Mouse (Mus musculus) left cerebral cortex, postnatal 10 days (tissue): ENCODE data around the gene Etv2. TPM values are rescaled to one million over a fixed set of nuclear protein-coding genes. Genes with fewer than 3 reads are reported as not detected.
A peak's percentile ranks its signal among the peaks of the same experiment; 100 is the strongest.

Experiments used
- DNase-seq, 2 experiments: peaks; one replicate each; pipeline ENCODE4 v3.0.0; 2021 to 2022; ENCODE audit warnings: low spot score in 2 of 2, mixed read lengths in 1 of 2; ENCODE audit errors: extremely low spot score in 1 of 2
- intact Hi-C: fragments of 180-260 bp; cut with DNase I; formaldehyde crosslinking; loops from one replicate; pipeline ENCODE4 v1.15.1; 2025
- microRNA-seq: library from miRNA; unstranded; fragments of <30 nt; microRNA quantifications from one replicate; pipeline ENCODE4 v1.2.0, GENCODE M21; 2022
- total RNA-seq, 2 experiments: library from RNA; stranded (reverse); gene quantifications; 2 replicates each; pipeline ENCODE4 v1.2.3; 2021

Gene Etv2
- total RNA-seq, 2 experiments from 2014 or later = not detected

DNA sequence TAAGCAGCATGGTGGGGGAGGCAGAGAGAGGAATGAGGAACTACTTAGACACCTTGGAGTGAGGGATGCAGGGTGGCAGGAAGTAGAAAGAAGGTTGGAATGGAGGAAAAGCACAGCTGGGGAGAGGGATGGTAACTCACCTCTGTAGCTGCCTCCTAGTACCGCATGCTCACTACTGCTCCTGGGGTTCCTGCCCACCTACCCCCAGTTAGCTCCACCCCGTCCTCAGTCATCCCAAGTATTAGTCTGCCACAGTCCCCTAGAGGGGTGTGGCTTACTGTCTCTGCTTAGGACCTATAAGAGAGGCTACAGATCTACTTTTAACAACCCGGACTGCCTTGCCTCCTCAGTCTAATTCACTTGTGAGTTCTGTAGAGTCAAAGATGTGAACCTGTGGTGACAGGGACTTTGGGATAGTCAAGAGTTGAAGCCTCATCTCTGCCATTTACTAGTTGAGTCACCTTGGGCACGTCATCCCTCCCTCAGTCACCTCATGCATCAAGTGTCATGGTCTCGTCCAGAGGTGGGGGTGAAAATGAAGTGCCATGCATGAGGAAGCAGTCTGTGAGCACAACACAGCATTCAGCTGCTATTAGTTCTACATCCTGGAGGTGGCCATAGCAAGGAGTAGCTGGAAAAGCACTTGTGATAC, 42.8 kb downstream of the Etv2 start:
- intact Hi-C loops = loop anchor here (5.0 kb wide), 1 partner anchor 319 kb away; the partner anchor contains the start of gene Mag
- no peak for DNase-seq

DNA sequence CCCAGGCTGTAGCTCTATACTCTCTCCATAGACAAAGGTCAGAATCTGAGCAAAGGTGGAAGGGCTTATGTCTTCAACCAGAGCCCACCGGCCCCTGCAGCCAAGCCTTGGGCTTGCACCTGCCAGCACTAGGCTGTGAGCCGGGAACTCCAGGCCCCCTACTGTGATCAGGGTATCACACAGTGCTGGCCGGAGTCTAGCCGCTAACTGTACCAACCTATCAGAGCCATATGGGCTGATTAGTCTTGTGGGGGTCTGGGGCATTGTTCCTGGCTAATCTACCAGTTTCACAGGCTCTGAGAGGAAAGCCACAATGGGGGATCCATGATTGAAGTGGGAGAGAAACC, 44.1 kb downstream of the Etv2 start:
- intact Hi-C loops = loop anchor here (5.0 kb wide), 1 partner anchor 321 kb away; the partner anchor contains the start of gene Mag
- no peak for DNase-seq

GRCm38 (mm10) chr7:30590927-30591604, 44.6 kb downstream of the Etv2 start:
- intact Hi-C loops = loop anchor here (5.0 kb wide), 1 partner anchor 321 kb away; the partner anchor contains the start of gene Mag
- no peak for DNase-seq

- peak; percentile 76 to 90 for DNase-seq
- intact Hi-C loops = loop anchor here (5.0 kb wide), 1 partner anchor 323 kb away; the partner anchor contains the start of gene Mag
Measured at GRCm38 (mm10) chr7:30589435-30590301, 46.0 kb downstream of the Etv2 start.

- peak; percentile 94 to 98 for DNase-seq
- intact Hi-C loops = no loop called here
Measured at GRCm38 (mm10) chr7:30588676-30589434, 46.8 kb downstream of the Etv2 start, which contains the start of gene Kmt2b. Gene Kmt2b, minus strand, starts transcription at chr7:30588726.

GRCm38 (mm10) chr7:30587842-30588667, 47.6 kb downstream of the Etv2 start:
- intact Hi-C loops = no loop called here

GRCm38 (mm10) chr7:30586455-30587020, 49.1 kb downstream of the Etv2 start:
- peak in 1 of 2 experiments; percentile 57 for DNase-seq
- intact Hi-C loops = no loop called here

More at GRCm38 (mm10) chr7:30587842-30588667, 47.6 kb downstream of the Etv2 start:
- DNase-seq = peak; percentile 37 to 71

DNA sequence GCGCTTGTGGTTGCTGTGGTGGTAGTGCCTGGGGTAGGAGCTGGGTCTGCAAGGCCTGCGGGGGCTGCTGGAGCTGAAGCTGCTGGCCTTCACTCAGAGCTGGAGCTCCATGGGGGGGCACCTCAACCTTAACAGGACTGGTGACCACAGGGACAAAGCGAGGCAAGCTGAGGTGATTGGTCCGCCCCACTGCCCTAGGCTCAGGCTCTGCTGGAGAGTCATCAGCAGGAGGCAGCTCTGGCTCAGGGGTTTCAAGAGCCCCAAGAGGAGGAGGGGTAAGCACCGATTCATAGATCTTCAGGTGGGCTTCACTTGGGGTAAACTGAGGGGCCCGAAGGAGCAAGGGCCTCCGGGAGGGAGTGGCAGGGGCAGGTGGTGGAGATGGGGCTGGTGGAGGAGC, 50.5 kb downstream of the Etv2 start:
- no peak for DNase-seq
- intact Hi-C loops = no loop called here

GRCm38 (mm10) chr7:30584339-30584738, 51.3 kb downstream of the Etv2 start:
- intact Hi-C loops = no loop called here
- no peak for DNase-seq

Small RNAs within 50 kb of the gene (microRNA-seq; reads per million reads assigned to microRNA genes)
- 2.6 reads per million for gene Mir3569

Other genes with a start within 250 kb of the Etv2 start
- 10 to 100 TPM; 20.8 to 20.9 TPM for gene Tyrobp, start 222.1 kb downstream of the Etv2 start, total RNA-seq
- 1 to 10 TPM in 1 of 2 experiments, not detected in 1; 1.1 TPM for gene Hcst, start 216.0 kb downstream of the Etv2 start, total RNA-seq
- gene Nfkbid, start 214.1 kb downstream of the Etv2 start, total RNA-seq = 1 to 10 TPM; 2.7 to 3.6 TPM
- gene Aplp1, start 190.3 kb downstream of the Etv2 start, total RNA-seq = 100 to 1,000 TPM; 937 to 959 TPM
- 1 to 10 TPM; 1.2 to 4.9 TPM for gene Kirrel2, start 178.2 kb downstream of the Etv2 start, total RNA-seq
- gene Nphs1, start 177.5 kb downstream of the Etv2 start, total RNA-seq = under 1 TPM; 0.26 to 0.32 TPM
- under 1 TPM in 1 of 2 experiments, not detected in 1; 0.67 TPM for gene Prodh2, start 142.2 kb downstream of the Etv2 start, total RNA-seq
- 100 to 1,000 TPM; 259 to 264 TPM for gene Arhgap33, start 100.8 kb downstream of the Etv2 start, total RNA-seq
- 1 to 10 TPM; 6.4 to 7.3 TPM for gene Hspb6, start 83.7 kb downstream of the Etv2 start, total RNA-seq
- gene Proser3, start 83.6 kb downstream of the Etv2 start, total RNA-seq = 1 to 10 TPM; 2.9 to 3.4 TPM
- gene Lin37, start 76.0 kb downstream of the Etv2 start, total RNA-seq = 10 to 100 TPM; 24.3 to 26.4 TPM
- 10 to 100 TPM; 50.1 to 56.1 TPM for gene U2af1l4, start 72.6 kb downstream of the Etv2 start, total RNA-seq
- 1 to 10 TPM; 4.2 TPM for gene Gm49396, start 72.5 kb downstream of the Etv2 start, total RNA-seq
- 10 to 100 TPM; 79.1 to 82.8 TPM for gene Psenen, start 72.2 kb downstream of the Etv2 start, total RNA-seq
- 1 to 10 TPM; 1.5 to 1.8 TPM for gene Igflr1, start 70.4 kb downstream of the Etv2 start, total RNA-seq
- 10 to 100 TPM; 54.1 to 56.9 TPM for gene Kmt2b, start 47.1 kb downstream of the Etv2 start, total RNA-seq
- gene Zbtb32, start 36.9 kb downstream of the Etv2 start, total RNA-seq = not detected
- under 1 TPM in 1 of 2 experiments, not detected in 1; 0.32 TPM for gene Upk1a, start 23.0 kb downstream of the Etv2 start, total RNA-seq
- 100 to 1,000 TPM; 736 to 789 TPM for gene Cox6b1, start 9.7 kb downstream of the Etv2 start, total RNA-seq
- gene Rbm42, start 14.5 kb upstream of the Etv2 start, total RNA-seq = 10 to 100 TPM; 68.0 to 72.2 TPM
- gene Haus5, start 29.1 kb upstream of the Etv2 start, total RNA-seq = 1 to 10 TPM; 7.1 to 7.3 TPM
- not detected for gene Pmis2, start 35.8 kb upstream of the Etv2 start, total RNA-seq
- not detected for gene 2200002J24Rik, start 63.1 kb upstream of the Etv2 start, total RNA-seq
- gene Atp4a, start 76.4 kb upstream of the Etv2 start, total RNA-seq = 1 to 10 TPM; 2.5 to 3.2 TPM
- gene Tmem147, start 93.7 kb upstream of the Etv2 start, total RNA-seq = 100 to 1,000 TPM; 136 to 144 TPM
- gene Gapdhs, start 107.8 kb upstream of the Etv2 start, total RNA-seq = not detected
- 1 to 10 TPM; 9.5 to 9.8 TPM for gene Sbsn, start 115.6 kb upstream of the Etv2 start, total RNA-seq
- 1 to 10 TPM; 1.4 to 1.5 TPM for gene Dmkn, start 127.9 kb upstream of the Etv2 start, total RNA-seq
- gene Krtdap, start 152.0 kb upstream of the Etv2 start, total RNA-seq = not detected
- under 1 TPM in 1 of 2 experiments, not detected in 1; 0.69 TPM for gene Ffar2, start 187.9 kb upstream of the Etv2 start, total RNA-seq
- not detected for gene Ffar3, start 220.3 kb upstream of the Etv2 start, total RNA-seq
- not detected for gene Ffar1, start 225.7 kb upstream of the Etv2 start, total RNA-seq
- gene Cd22, start 244.5 kb upstream of the Etv2 start, total RNA-seq = under 1 TPM in 1 of 2 experiments, not detected in 1; 0.28 TPM